Mouse (Mus musculus): ENCODE results near the gene Scrn1.

GRCm38 (mm10) chr6:54591778-54592177 lies 25.5 kb upstream of the Scrn1 start:
- TF ChIP-seq CTCF (IDR thresholded peaks at IDR 0.05; ENCODE audit: insufficient read depth, low read depth, low read length) (no peak), POLR2A (IDR thresholded peaks at IDR 0.05; ENCODE audit: insufficient read depth, low read depth, low read length) (no peak)
